Mouse (Mus musculus): ENCODE measurements around the gene Rab15.

Gene Rab15

DNA sequence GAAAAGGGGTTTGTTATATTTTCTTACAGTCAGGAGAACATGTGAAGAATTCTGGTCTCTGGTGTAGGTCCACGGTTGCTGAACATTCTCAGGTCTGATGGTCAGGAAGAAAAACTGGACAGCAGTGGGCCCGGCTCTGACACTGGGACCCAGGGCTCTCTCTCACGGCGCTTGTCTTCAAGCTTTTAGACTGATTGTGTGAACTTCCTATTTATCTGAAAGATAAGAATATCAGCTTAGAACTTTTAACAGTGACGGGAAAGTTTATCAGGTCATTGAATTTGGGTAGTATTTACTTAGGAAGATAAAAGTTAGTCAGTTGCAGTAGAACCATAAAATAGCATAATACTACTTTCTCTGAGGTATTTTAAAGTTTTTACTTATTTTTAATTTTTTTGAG lies 45.8 kb downstream of the Rab15 start:
- no peak for DNase-seq

- no peak for DNase-seq
Measured at GRCm38 (mm10) chr12:76775132-76775531, 47.6 kb downstream of the Rab15 start.

- no peak for DNase-seq
Measured at GRCm38 (mm10) chr12:76774652-76775051, 48.1 kb downstream of the Rab15 start.

- DNase-seq, result no peak
Measured at GRCm38 (mm10) chr12:76771540-76771939, 51.2 kb downstream of the Rab15 start.

DNA sequence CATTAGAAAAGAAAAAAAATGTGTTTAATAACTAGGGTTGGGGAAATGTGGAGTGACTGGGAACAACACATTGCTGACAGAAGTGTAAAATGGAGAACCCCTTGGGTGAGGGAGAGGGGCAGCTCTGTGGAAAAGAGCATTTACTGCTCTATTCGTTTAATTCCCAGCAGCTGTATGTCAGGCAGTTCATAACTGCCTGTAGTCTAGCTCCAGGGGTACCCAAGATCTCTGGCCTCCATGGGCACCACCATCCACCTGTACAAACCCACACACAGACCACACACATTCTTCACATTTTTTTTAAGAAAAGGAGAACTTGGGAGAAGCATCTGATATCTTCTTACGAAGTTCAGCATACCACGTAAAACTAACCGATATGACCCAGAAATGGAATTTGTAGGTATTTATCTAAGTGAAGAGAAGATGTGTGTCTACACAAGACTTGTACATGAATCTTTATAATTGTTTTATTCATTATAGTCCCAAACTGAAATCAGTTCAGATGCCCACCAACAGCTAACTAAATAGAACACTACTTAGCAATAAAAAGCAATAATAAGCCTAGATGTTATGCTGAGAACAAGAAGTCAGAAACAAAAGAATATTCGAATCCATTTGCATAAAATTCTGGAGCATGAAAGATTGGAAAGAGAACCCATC lies 51.7 kb downstream of the Rab15 start:
- DNase-seq, result no peak

DNA sequence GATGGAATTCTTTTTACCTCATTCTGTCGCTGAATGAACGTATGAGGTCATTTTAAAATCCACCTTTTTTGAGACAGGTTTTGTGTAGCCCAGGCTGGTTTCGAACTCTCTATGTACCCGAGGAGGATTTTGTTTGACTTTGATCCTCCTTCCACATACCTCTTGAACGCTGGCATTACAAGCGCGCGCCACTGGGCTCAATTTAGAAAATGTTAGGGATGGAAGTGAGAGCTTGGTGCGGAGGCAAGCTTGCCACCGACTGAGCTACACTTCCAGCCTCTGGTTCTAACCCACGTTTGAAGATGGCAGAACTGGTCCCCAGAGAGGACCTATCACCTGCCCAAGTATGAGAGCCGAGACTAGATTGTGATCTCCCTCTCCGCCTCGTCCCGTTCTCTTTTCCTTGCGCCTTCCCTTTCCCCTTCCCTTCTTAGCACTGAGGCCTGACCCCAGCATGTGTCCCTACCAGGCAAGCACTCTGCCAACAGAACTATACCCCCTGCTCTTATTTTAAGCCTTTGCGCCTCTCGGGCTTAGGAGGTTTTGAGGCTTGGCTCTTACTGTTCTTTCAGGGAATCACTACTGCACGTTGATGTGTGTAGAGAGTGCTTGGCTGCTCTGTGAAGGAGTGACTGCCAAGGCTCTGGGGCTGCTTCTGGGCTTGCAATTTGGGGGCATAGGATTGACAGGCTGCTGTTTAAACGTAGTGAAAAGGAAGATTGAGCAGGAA lies 56.6 kb downstream of the Rab15 start:
- peak in 1 of 2 experiments; percentile 40 for DNase-seq

DNA sequence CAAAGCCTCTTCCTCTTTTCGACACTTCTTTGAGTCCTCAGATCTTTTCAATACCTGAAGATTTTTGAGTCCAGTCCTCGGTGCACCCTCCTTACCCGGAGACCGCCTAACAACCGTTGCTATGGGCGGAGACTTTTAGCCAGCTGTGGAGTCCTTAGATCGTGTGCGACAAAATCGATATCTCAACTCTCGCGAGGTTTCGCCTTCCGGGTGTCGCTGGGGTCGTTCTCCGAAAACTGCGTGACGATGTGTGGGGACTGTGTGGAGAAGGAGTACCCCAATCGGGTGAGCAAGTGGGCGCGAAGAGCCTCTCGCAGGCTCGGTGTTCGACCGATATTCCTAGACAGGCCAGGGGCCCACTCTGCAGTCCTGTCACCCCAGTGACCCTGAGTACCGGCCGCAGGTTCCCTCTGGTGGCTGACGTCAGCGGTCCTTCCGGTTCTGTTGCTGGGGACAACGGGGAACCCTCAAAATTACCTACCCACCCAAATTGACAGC lies 57.3 kb downstream of the Rab15 start, which contains the start of the genes Churc1 and Fntb:
Churc1 (plus strand) TSS at position 185 of the 498 bp plus-strand sequence.
Fntb (plus strand) TSS at position 236 of the 498 bp plus-strand sequence.
- peak; percentile 80 for DNase-seq

DNA sequence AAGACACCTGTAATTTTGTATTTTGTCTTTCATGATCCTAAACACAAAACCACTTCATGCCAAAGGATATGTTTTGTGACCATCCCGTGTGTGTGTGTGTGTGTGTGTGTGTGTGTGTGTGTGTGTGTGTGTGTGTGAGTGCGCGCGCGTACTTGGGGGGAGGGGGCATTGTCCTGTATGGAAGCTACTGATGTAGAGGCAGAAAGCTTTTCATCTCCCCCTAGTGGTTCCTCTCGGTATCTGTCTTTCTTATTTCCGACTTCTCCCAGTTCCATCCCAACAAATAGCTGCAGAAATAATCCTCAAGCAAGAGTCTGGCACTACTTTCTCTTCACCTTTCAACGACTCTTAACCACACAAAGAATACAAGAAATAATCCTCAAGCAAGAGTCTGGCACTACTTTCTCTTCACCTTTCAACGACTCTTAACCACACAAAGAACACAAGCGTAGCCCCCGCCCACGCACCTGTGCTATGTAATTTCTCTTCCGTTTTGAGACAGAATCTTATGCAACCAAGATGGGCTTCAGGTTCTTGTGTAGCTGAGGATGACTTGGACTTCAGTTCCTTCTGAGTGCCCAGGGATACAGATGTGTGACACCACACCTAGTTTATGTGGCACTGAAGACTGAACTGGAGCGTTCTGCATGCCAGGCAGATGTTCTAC lies 69.9 kb downstream of the Rab15 start:
- peak; percentile 65 for DNase-seq

GRCm38 (mm10) chr12:76750866-76751459 lies 71.7 kb downstream of the Rab15 start:
- DNase-seq, result peak; percentile 52 to 60
